Mouse (Mus musculus) liver, embryonic 12.5 days (tissue): Measurements from ENCODE around the gene Prx. TPM values are rescaled to one million over a fixed set of nuclear protein-coding genes. Genes with fewer than 3 reads are reported as not detected.

Source experiments
- polyA plus RNA-seq: library from polyadenylated mRNA; unstranded; fragments of >200 nt; fragmentation: Nextera tagmentation; extraction: Ambion mirVana; gene quantifications from 2 replicates; pipeline ENCODE4 v1.2.1, GENCODE M21; 2016

Prx gene
- polyA plus RNA-seq, 1 experiment from 2014 or later, result 0.91 TPM

Other genes with a start within 250 kb of the Prx start
- gene Numbl, start 240.9 kb upstream of the Prx start, polyA plus RNA-seq, result 3.9 and 4.0 TPM in 2 replicates
- gene Ltbp4, start 161.6 kb upstream of the Prx start, polyA plus RNA-seq, result 5.7 TPM in 2 replicates
- 32.1 and 36.1 TPM in 2 replicates for gene Shkbp1, start 143.3 kb upstream of the Prx start, polyA plus RNA-seq
- not detected in 2 replicates for gene Gm20479, start 141.9 kb upstream of the Prx start, polyA plus RNA-seq
- 0.11 and 0.12 TPM in 2 replicates for gene Sptbn4, start 51.6 kb upstream of the Prx start, polyA plus RNA-seq
- 895 and 897 TPM in 2 replicates for gene Blvrb, start 51.3 kb upstream of the Prx start, polyA plus RNA-seq
- gene Sertad3, start 25.6 kb upstream of the Prx start, polyA plus RNA-seq, result 24.6 and 26.3 TPM in 2 replicates
- gene Sertad1, start 12.4 kb upstream of the Prx start, polyA plus RNA-seq, result 19.5 and 20.9 TPM in 2 replicates
- gene Hipk4, start 23.9 kb downstream of the Prx start, polyA plus RNA-seq, result 0.17 and 0.23 TPM in 2 replicates
- 46.6 and 49.1 TPM in 2 replicates for gene Pld3, start 53.9 kb downstream of the Prx start, polyA plus RNA-seq
- 26.3 and 27.5 TPM in 2 replicates for gene 2310022A10Rik, start 53.9 kb downstream of the Prx start, polyA plus RNA-seq
- 45.0 and 45.2 TPM in 2 replicates for gene Akt2, start 92.2 kb downstream of the Prx start, polyA plus RNA-seq
- not detected in 2 replicates for gene Ttc9b, start 154.6 kb downstream of the Prx start, polyA plus RNA-seq
- gene Map3k10, start 175.3 kb downstream of the Prx start, polyA plus RNA-seq, result 5.7 and 6.7 TPM in 2 replicates
- gene Zfp607b, start 190.0 kb downstream of the Prx start, polyA plus RNA-seq, result 0.64 and 0.79 TPM in 2 replicates
- 8.0 and 9.2 TPM in 2 replicates for gene Zfp60, start 232.1 kb downstream of the Prx start, polyA plus RNA-seq